Mouse (Mus musculus): ENCODE results near the gene Pbx1.

The Pbx1 gene

DNA sequence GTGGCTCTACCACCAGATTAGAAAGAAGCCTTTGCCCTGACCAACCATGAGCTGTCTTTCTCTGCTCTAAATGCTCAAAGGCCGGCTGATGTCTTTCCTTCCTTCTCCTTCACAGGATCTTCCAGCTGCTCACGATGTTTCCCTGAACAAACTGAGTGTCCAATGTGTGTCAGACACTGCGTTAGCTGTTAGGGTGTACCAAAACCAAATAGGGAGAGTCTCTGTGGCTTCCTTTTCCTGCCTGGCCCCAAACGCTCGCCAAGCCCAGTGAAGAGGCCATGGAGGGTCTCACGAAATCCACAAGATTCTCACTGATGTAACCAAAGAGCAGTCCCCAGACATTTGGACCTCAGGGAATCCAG, 47.5 kb downstream of the Pbx1 start:
- DNase-seq (ENCODE audit: low spot score): no peak

DNA sequence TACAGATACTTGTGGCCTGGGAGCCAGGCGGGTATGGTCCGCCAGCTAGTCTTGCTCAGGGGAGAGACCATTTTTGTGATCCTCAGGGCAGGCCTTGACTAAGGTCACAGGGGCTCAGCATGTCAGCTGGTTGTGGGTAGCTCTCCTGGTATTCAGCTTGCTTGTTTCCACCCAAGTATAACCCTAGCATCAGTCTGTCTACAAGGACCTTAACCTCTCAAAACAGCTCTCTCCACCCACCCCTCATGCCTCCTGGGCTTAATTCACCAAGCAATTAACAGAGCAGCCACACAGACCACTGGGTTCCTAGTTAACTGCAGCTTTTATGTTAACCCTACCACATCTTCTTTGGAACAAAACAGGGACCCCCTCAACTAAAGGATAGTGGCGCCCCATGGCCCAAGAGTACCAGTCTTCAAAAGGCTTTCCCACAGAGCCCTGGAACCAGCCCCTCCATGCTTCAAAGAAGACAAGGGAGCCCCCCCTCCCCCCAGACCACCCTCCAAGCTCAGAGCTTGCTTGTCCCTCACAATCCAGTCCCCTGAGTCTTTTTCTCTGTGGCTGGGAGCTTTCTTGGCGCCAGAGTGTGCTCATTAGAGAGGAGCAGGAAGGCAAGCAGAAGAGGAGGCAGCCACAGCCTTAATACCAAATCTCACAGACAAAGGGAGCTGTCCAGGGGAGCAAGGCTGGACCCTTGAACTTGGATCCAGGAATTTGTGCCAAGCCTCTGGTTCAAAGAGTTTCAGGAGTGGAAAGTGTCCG, 48.1 kb downstream of the Pbx1 start:
- DNase-seq (ENCODE audit: low spot score): peak; percentile 69

DNA sequence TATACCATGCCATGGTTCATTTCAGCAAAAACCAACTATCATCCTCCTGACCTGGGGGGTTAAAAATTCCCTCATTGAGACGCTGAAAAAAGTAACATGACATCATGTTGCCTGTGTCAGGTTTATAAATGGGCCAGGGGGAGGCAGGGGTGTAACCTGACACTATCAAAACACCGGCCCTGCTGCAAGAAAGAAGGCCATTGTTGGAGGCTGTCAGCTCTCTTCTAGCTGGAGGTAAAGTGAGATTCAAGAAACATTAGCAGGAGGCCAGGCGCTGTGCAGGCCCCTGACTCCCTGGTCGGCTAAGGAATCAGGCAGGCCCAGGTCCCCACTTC, 49.3 kb downstream of the Pbx1 start:
- DNase-seq (ENCODE audit: low spot score): peak; percentile 87

DNA sequence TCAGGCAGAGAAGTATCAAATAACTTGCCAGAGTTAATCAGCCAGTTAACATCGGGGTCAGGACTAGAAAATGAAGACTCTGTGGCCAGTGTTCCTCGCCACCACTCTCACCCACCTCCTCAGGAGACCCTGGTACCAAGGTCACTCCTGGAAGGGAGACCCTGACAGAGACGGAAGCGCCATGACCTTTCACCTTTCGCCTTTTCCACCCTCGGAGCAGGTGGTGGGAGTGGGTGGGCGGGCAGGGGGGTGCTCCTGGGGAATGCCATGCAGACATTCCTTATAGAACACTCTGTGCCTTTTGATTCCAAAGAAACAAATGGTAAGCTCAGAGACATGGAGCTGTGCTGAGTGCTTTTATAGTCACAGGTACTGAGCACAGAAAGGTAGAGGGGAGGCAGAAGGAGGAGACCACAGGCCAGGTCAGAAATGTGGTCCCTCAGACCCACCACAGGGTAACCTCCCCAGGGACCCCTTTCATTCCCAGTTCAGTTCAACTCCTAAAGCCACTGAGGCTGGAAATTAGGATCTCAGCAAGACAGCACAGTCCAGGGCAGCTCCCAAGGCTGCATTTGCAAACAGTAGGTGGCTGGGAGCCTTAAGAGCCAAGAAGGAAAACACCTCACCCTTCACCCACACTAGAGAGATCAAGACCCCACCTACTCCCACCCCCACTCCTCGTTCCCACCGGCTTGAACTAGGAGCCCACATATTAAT, 49.8 kb downstream of the Pbx1 start:
- no peak for DNase-seq (ENCODE audit: low spot score)

DNA sequence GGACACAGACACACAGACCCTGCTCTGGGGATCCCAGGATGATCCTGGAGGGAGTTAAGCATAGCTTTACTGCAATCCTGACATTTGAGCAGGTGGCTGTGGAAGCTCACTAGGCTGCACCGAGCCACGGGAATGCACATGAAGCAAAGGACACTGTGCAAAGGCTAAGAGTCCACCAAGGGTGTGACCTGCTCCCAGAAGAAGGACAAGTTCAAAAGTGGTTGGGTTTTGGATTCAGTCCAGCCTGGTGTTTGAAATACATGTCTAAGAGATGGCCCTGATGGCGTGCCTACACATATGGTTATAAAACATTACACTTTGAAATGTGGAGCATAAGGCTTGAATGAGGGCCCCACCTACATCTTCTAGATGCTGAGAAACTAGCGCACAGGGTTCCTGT, 50.6 kb downstream of the Pbx1 start:
- no peak for DNase-seq (ENCODE audit: low spot score)

DNA sequence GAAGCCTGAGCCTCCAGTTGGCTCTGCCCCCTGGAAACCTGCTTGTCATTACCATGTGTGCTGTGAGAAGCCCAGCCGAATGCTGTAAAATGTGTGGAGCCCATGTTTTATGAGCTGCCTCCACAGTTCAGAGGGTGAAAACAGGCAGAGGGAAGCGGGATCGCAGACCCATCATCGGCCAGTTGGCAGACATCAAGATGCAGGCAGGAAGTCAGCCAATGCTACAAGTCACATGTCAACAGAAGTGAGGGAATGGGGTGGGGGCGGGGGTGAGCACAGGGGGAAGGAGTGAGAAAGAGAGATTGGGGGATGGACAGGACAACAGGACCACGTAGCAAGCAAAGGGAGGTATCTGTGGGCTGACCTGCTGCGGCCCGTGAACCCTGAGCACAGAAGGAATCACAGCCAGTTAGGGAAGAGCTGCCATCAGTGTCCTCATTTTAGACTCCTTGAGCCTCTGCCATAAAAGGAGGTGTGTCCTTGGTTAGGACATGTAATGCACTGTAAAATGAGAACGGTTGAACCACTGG, 51.8 kb downstream of the Pbx1 start:
- no peak for DNase-seq (ENCODE audit: low spot score)

DNA sequence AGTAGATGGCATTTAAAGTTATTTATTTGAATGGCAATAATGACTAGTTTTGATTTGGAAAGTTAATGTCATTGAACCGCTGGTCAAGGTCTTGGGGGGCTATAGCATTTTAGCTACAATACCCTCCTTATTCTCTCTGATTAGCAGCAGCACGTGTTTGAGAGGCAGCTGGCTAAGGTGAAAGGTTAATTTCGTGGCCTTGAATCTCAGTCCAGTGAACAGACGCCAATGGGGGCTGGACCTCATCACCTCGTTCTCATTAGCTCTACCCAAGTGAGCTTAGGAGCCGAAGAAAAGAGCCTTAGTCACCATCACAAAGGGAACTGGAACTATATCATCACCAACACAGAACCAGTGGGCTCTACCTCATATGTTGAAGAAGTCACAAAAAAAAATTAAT, 54.4 kb downstream of the Pbx1 start:
- peak; percentile 72 for DNase-seq (ENCODE audit: low spot score)

DNA sequence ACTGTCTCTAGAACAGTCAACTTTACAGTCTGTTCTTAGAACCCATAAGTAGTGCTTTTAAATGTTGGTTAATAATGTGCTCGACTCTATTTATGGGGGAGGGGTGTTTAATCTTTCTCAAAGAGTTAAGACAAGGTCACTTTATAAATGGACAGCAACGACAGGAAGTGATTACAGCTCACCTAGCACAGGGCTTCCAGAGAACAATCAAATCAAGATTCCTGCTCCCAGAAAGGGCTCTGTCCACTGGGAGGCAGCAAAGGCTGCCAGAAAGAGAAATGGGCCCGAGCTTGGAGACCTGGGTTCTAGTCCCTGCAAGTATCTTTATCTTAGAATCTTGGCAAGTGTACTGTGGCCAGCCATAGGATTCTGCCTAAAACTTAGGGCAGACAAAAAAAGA, 55.7 kb downstream of the Pbx1 start:
- DNase-seq (ENCODE audit: low spot score): no peak

DNA sequence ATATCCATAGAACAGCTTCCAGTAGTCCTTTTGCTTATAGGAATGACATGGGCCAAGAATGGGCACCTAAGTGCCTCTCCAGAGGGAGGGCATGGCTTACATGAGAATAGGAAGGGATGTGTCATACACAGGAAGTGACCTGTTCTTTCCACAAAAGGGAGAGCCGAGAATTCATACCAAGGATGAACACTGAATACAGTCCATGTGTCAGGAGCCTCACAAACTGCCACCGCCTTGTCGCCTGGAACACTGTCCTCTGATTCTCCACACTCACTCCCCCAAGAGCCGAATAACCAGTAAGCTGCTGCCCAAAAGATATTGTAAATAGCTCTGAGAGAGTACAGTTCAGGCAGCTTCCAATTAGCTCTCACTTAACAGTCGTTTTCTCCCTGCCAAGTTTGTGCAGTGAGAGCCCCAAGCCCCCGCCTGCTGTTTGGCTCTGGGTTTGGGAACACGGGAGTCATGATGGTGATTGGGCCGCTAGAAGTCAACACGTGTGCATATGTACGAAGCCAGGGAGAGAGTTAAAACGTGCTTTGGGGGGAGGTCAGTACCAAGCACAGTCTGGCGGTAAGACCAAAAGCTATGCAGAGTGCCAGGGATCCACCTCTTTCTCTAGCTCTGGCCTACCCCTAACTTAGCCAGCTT, 57.0 kb downstream of the Pbx1 start:
- DNase-seq (ENCODE audit: low spot score): no peak

DNA sequence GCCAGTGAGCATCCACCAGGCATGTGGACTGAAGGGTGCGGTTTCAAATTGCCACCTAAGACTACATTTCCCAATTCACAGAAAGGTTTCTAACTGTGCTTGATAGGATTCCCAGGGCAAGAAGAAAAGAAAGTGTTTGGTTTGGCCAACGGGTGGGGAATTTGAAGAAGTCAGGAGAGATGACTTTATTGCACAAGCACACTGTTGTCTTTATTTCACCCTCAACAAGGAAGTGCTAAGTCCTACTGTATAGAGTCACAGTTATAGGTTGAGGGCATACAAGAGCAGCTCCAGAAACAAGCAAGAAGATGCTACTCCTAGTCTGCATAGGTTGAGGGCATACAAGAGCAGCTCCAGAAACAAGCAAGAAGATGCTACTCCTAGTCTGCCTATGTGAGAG, 60.0 kb downstream of the Pbx1 start:
- DNase-seq (ENCODE audit: low spot score): no peak

DNA sequence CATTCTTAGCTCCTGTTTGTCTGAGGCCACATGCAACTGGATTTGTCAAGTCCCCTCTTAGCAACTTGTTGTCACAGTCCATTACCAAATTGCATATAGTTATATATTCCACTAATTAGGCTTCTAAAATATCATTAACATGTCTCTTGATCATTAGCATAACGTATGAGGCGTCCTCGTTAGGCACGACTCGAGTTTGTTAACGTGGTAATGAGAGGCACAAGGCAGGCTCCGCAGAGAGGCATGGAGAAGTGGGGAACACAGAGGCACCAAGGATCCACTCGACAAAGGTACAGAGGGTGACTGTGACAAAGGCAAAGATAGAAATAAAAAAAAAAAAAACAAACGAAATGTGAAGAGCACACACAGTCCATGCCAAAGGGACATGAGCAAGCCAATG, 61.1 kb downstream of the Pbx1 start:
- no peak for DNase-seq (ENCODE audit: low spot score)

DNA sequence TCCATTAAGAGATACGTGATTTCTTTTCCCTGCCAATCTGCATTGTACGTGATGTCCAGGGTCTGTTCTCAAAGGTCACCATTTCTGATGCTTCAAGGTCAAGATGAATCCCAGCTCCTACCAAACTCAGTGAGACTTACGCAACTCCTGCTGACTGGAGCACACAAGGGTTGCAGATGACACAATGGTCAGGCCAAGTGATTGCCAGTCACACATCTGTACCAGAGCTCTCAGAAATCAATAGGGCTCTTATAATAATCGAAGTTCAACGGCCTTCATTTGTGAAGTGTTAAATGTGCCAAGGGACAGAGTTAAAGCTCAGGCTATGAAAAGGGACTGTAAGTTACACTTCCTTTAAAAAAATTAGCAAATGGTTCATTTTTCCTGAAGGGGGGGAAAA, 65.8 kb downstream of the Pbx1 start:
- DNase-seq (ENCODE audit: low spot score): no peak

DNA sequence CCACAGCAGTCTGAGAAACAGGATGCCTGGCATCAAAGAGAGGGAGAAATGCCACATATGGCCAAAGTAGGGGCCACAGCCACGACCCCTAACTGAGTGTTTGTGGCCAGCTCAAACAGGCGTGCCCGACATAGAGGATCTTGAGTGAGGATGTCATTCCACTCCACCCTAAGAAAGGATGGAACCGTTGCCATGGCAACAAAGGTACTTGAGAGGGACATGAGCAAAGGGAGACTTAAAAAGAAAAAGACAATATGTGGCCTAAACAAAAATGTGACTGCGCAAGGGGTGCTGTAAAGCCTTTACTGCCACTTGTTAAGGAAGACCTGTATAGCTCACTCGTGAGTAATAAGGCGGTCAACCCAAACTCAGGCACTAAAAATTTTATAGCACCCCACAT, 67.7 kb downstream of the Pbx1 start:
- DNase-seq (ENCODE audit: low spot score): no peak

DNA sequence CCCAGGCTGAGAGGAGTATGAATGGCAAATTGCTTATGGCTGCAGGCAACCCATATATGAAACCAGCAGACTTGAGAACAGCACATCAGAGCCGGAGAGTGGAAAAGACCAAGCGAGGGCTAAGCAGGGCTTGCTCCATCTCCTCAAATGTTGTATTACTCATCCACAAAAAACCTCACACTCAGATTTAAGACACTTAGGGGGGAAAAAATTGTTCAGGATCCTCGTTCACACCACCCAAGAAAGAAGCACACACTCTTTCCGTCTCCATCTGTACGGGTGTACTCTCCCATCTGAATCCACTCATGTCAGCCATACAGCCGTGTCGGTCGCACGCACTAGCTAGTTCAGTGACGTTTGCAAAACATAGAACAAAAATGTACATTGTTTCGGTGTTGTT, 69.0 kb downstream of the Pbx1 start:
- no peak for DNase-seq (ENCODE audit: low spot score)

DNA sequence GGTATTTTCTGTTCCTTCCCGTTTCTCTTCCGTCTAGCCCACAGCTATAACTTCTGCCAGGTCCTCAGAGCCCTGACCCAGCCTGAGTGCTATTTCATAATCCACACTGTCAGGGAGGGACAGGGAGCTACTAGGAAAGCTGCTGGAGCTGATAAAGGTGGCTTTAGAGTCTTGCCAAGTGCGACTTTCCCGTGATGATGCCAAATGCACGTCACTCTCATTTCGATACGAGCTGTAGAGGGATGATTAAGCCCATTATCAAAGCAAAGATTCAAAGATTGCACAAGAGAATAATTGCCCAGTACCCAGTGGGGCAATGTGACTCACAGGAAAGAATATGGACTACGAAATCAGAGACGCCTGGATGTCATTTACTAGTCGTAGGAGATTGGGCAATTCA, 69.6 kb downstream of the Pbx1 start:
- no peak for DNase-seq (ENCODE audit: low spot score)

DNA sequence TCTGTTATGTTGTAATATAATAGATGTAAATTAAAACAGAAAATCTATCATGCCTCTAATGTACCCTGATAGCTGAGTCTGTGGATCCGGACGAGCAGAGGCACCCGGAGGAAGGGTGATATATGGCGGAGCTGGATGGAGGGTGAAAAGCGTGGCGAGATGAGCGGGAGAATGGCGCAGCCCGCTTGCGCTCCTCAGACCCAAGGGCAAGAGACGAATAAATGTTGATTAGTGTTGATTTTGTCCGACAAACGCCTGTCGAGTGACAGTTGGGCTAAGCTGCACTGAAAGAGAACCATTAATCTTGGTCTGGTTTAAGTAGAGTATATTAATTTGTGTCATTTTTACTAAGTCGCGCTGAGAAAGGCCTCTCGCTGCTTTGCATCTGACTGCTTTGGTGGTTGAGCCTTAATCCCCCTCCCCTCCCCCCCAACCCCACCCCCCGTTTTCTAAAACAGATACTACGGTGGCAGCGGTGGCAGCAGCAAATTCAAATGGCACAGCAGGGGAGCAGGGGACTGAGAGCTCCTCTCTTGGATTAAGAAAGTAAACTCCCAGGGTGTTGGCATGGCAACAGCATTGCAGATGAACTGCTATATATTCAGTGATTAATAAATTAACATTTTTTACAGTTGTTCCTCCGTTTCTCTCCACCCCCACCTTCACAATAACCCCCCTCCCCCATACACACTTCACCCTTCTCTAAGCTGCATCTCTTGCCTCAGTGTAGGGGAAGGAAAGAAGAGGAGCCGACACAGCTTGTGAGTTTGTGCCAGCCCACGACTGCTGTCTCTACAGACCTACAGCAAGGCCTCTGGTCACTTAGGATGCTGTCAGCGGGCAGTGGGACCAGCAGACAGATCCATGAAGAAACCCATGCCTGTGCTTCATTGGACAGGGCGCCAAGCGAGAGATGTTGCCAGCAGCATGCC, 74.1 kb downstream of the Pbx1 start:
- peak; percentile 81 for DNase-seq (ENCODE audit: low spot score)

DNA sequence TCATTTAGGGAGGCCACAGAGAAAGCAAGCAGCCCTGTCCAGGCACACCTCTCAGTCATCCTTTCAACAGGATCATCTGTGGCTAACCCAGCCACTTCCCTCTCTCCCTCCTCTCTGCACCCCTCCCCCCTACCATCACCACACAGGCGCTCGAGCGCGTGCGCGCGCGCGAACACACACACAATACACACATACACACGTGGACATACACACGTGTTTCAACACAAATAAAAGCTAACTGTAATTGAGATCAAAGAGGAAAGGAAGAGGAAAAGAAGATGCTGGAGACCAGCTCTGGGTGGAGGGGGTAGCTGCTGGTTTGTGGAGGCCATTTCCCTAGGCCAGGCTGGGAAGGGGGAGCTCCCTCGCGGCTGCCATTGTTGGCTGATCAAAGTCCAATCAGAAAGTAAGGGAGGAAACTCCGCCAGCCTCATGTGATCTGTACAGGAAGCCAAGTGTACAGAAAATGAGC, 75.1 kb downstream of the Pbx1 start:
- DNase-seq (ENCODE audit: low spot score): peak; percentile 79

DNA sequence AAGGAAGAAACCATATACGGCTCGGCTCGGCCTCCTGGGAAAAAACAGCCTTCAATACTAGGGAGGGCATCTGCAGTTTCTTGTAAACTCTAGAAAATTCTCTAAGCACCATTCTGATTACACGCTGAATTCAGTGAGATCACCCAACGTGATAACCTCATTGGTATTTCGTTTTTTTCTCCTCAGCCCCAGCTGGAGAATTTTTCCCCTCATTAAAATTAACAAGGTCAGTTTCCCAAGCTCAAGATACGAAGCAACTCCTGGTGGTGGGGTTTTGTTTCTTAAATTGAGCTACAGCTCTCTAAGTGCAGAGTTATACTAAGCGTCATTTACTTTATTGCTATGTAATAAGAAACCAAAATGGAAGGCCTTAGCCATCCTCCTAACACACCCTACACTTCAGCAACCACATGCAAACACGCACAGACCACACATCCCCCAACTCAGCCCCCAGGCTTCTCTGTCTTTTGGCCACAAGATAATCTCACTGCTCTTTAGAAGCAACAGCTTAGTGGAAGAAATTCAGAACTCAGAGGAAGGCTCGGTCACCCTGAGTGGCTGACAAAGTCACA, 76.0 kb downstream of the Pbx1 start:
- no peak for DNase-seq (ENCODE audit: low spot score)

DNA sequence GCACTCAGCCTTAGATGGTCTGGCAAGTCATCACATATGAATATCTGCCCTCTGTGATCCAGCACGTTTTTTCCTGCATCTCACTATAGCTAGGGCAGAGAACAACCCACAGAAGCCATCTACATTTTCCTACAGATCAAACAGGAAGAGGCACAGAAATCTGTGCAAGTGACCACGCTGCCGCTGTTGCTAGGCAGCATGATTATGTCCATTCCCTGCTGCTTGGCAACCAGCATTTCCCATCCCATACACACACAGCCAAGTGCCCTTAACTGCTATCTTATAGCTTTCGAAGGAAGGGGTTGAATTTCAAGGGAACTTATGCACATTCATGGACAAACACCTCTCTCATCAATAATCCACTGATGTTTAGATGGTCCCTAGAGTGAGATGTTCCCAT, 77.1 kb downstream of the Pbx1 start:
- DNase-seq (ENCODE audit: low spot score): peak; percentile 73

DNA sequence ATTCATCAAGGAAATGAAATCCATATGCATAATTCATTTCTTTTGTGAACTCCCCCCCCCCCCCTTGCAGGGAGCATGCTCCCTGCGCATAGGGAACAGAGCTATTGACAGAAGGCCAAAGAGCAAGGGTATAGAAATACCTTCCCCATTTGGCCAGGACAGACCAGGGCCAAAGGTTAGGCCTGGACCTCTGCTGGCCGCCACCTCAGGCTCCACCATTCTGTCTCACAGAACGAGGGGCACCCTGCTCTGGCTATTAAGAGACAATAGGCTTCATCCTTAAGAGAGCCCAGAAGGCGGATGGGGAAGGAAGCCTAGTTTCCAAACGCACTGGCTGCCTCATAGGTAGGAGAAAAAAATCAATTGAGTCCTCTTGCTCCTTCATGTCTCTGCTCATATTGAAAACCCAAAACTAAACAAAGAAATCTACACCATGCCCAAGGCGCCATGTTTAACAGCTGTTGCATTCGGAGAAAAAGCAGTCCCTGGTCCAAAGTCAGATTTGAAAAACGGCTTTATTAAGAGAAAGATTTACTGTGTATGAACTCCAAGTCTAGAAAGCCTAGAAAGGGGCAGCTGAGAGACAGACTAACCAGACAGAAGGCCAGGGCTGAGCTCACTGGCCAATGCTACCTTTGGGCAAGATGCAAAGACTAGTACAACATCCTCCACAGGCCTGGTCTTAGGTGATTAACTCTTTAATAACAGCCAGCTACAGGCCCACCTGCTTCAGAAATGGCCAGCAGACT, 83.9 kb downstream of the Pbx1 start:
- peak; percentile 68 for DNase-seq (ENCODE audit: low spot score)

DNA sequence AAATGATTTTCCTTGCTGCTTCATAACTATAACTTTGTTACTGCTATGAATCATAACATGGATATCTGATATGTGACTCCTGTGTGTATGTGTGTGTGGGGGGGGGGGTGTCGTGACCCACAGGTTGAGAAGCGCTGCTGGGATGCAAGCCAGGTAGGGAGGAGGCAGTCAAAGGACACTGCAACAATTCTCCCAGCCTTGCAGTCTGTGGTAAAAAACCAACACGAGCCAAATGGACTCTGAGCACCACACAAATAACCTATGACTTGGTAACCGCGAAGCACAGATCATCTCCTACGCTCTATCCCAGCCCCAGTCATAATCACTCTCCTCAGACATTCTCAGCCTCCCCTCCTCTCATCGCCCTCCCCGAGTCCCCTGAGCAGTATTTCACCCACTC, 87.2 kb downstream of the Pbx1 start:
- DNase-seq (ENCODE audit: low spot score): no peak
